Mouse (Mus musculus) R1 (cell line): ENCODE measurements around the gene Gm6793.

Source experiments
- DNase-seq: peaks from one replicate; pipeline ENCODE4 v3.0.0-alpha.2; 2018; ENCODE audit warnings: low read depth, low spot score

Gene Gm6793

GRCm38 (mm10) chr8:111984511-111984910 is 30.3 kb downstream of the Gm6793 start:
- DNase-seq: no peak

DNA sequence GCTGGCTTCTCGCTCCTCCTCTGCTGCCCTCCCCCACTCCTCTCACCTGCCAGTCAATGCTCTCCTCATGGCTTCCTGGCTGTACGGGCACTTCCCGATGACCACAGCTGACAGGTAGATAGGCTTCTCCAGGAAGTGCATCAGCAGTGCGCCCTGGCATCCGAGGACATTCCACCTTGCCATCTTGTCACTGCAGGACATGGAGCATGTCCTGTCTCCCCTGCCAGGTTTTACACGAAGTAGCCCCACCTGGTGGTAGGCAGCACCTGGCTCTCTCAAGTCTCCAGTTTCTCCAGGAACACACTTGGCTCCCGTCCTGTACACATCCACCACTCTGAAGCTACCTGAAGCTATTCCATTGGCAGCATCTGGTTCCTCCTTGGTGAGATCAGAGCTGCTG is 32.7 kb downstream of the Gm6793 start:
- DNase-seq: peak; percentile 70

DNA sequence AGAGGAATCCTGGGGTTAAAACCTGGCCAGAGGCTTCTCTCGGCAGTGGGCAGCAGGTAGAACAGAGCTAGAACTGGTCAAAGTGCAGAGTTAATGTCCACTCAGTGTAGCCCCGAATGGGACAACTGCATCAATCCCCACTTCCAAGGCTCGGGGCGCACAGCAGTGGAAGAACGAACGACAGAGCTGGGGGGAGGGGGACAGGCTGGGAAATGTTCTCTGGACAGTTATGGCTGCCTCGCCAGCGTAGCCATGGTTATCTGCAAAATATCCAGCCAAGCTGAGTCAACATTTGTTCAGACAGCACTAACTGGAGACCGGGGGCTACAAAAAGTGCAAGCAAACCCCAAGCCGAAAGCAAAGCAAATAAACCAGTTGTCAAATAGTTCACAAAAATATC is 36.7 kb downstream of the Gm6793 start:
- no peak for DNase-seq

DNA sequence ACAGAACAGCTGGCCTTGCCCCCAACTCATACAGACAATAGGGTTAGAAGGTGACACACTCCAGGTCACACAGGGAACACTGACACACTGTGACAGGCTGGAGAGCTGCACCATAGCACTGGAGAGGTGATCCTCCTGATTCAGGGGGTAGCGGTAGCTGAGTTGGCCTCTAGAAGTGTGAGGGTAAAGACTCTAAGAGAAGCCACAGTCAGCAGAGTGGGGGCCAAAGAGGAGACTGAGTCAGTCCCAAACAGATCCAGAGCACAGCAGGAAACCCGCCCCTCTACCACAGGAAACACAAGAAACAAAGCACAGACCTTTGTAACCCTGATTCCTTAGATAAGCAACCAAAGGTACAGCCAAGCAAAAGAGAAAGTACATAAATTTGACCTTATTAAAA is 38.5 kb downstream of the Gm6793 start:
- peak; percentile 54 for DNase-seq

GRCm38 (mm10) chr8:111975706-111976105 is 39.1 kb downstream of the Gm6793 start:
- no peak for DNase-seq

- DNase-seq: peak; percentile 53
Observed at GRCm38 (mm10) chr8:111974138-111974537, 40.7 kb downstream of the Gm6793 start.

DNA sequence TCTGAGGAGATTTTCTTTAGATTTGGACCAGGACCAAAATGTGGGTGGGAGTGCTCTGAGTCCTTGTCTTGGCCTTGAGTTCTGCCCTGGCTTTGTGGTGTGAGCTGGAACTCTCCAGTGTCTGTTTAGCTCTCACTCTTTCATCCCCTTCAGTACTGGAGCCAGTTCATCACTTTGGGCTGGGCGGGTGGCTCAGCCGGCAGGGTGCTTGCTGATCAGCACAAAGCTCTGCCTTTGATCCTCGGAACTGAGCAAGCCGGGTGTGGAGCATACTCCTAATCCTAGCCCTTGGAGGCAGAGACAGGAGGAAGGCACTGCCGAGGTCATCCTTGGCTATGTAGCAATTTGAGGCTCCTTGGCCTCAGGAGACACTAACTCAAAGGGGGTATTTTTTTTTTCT is 45.8 kb downstream of the Gm6793 start:
- DNase-seq: peak; percentile 82

DNA sequence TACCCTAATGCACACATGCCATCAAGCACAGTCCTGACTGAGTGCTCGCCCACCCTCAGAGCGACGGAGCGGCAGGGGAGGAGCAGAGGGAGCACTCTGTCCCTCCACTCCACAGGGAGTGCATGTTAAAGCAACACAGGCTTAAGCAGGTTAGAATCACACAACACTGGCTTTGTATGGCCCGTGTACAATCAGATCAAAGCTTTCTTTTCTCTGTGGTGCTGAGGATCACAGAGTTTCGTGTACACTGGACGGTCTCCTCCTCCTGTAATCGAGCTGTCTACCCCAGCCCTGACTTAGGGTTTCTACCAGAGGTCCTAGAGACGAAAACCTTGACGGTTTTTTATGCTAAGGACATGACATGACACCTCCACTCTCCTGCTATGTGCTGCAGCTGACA is 46.3 kb downstream of the Gm6793 start:
- DNase-seq: peak; percentile 70

DNA sequence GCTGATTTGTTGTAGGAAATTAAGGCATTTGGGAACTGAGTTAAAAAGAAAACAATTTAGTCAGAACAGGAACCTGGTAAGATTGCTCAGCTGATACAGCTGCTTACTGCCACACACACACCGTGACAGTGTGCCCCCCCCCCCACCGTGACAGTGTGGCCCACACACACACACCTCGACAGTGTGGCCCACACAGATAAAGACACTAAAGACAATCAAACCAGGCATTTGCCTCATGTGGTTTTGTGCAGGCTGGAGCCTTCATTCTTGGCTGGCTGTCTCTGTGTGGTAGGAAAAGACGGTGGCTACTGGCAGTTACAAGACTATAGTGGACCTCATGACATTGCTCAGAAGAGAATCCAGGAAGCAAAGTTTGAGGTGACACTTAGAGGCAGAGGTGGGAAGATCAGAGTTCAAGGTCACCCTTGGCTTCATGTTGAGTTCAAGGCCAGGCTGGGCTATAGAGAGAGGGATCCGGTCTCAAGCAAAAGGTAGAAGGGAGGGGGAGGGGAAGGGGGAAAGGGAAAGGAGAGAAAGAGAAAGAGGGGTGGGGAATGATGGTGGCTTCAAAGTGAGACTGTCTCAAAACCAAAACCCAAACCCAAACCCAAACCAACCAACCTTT is 47.5 kb downstream of the Gm6793 start:
- peak; percentile 79 for DNase-seq

DNA sequence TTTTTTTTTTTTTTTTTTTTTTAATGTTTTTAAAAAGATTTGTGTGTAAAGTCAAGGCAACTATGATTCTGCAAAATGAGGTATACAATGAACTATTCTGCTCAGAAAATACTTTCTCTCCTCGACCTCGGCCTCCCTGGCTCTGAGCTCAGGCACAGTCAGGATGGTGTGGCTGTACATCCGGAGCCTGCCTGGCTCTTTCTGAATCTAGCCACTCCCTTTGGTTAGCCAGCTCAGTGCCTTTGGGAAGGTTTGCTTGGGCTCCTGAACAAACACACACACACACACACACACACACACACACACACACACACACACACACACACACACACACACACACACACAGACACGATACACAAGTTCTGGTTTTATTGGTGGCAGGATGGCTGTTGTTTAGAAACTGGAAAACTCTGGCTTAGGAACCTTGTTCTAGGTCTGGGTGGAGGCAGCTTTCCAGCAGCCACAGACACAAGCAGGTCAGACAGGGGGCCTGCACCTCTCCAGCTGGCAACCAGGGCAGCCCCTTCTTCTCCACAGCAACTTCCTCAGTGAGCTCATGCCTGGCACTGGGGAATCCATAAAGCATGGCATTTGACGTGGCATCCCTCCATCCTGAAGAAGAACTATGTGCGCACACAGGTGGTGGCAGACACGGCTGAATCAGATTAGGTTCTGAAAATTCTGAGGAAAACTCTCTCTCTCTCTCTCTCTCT is 49.8 kb downstream of the Gm6793 start:
- peak; percentile 70 for DNase-seq

DNA sequence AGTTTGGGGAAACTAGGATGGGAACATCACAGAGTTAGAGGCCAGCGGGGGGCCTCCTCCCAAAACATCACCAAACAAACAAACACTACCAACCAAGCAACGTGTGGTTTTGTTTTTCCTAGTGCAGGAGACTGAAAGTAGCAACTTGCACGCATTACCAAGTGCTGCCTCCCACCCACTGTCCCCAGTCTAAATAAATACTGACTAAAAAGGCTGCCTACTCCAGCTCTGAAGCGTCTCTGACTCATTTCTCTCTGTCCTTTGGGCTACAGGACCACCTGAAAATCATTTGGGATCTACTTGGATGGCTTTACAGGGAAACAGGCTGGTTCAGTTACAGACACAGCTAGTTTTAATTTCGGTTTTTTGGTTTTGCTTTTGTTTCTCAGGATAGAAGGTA is 50.5 kb downstream of the Gm6793 start:
- DNase-seq: no peak

- DNase-seq: peak; percentile 91
Observed at GRCm38 (mm10) chr8:111963546-111963945, 51.3 kb downstream of the Gm6793 start.
